Mouse (Mus musculus): ENCODE measurements around the gene Crx.
A peak's percentile ranks its signal among the peaks of the same experiment; 100 is the strongest.
"Not testable (repeated sequence)": the region's sequence is repeated elsewhere in the genome, so short reads cannot be mapped to it uniquely, and the experiment has no call there.

Gene Crx

DNA sequence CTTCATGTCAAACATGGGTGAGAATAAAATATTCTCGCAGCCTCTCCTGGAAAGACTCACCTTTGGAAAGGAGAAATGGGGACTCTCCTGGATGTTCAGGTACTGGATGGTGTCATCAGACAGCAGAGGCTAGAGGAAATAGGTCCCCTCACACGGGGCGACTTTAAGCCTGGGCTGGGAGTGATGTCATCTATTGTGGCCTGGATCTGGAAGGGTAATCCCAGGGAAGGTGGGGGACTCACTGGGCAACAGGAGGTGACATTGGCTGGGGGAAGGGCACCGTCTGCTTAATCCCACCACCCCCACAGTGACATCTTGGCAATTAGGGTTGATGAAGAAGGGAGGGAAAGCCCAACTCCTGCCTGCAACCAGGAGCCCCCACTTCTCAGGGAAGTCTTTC is at the start of gene Crx:
Gene Crx, minus strand, starts transcription at position 213 of the 400 bp plus-strand sequence.
- no peak for DNase-seq

GRCm38 (mm10) chr7:15922220-15922773 is 42.5 kb upstream of the Crx start, which contains the start of gene Selenow:
Selenow (minus strand) TSS chr7:15922402.
- peak; percentile 93 for DNase-seq

GRCm38 (mm10) chr7:15921796-15922195 is 42.0 kb upstream of the Crx start:
- DNase-seq: no peak

- DNase-seq: no peak
Observed at GRCm38 (mm10) chr7:15920645-15921190, 41.0 kb upstream of the Crx start.

DNA sequence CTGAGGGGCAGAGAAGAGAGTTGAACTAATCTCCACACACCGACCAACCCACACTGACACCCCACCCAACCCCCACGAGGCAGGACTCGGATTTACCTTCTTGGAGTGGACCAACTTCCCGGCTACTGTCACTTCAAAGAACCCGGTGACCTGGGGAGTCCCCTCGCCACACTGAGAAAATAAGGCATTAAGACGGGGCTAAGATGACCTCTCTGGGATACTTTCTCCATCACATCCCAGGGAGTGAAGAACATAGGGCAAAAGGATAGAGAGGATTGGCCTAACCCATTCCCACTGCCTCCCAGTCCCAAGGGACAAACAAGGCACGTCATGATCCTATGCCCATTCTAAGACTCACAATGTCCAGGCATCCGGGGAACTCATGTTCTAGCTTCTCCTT is 40.2 kb upstream of the Crx start:
- DNase-seq: no peak

GRCm38 (mm10) chr7:15918371-15918770 is 38.6 kb upstream of the Crx start:
- no peak for DNase-seq

- no peak for DNase-seq
Observed at GRCm38 (mm10) chr7:15916996-15917395, 37.2 kb upstream of the Crx start.

DNA sequence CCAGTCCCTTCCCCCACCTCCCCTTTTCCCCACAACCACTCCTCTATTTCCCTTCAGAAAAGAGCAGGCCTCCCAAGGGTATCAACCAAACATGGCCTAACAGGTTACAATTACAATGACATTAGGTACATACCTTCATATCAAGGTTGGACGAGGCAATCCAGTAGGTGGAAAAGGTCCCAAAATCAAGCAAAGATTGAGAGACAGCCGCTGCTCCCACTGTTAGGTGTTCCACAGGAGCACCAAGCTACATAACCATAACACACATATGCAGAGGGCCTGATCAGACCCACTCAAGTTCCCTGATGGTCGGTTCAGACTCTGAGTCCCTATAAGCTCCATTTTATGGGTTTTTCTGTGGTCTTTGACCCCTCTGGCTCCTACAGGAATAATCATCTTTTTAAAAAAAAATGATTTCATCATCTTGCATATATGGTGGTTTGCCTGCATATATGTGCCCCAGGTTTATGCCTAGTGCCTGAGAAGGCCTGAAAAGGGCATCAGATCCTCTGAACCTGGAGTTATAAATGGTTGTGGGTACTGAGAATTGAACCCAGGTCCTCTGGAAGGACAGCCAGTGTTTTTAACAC is 36.5 kb upstream of the Crx start:
- DNase-seq: no peak

- DNase-seq: not testable (repeated sequence)
Observed at GRCm38 (mm10) chr7:15915695-15916094, 35.9 kb upstream of the Crx start.

DNA sequence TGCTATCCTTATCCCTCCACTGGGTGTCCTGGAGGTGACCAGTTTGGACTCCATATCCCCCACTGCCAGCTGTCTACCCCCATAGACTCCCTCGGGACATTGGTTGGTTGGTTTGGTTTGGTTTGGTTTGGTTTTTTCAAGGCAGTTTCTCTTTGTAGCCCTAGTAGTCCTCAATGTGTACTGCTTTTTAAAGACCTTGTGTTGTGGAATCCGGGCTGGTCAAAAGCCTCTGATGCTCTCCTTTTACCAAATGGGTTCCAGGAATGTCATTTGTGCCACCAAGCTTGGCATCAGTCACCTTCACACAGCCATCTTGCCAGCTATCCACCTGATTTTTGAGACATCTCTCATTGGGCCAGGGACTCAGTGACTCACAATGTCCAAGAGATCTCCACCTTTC is 35.0 kb upstream of the Crx start:
- DNase-seq: no peak

GRCm38 (mm10) chr7:15914252-15914651 is 34.5 kb upstream of the Crx start:
- no peak for DNase-seq

DNA sequence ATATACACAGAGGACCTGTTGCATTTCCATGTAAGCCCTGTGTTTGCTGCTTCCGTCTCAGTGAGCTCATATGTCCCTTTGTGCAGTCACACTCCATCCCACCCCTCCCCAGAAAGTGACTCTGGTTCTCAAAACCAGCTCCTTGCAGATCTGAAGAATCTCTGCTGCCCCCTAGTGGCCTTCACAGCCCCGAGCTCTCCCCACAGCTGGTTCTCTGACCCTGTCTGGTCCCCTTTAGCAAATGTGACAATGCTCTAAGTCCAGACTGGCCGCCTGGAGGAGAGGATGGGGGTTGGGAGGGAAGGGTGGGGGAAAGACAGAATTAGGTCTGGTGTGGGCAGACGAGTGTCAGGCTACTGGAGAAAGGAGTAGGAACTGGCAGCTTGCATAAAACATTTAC is 32.4 kb upstream of the Crx start:
- peak; percentile 60 for DNase-seq

GRCm38 (mm10) chr7:15910521-15910920 is 30.8 kb upstream of the Crx start:
- DNase-seq: no peak

- no peak for DNase-seq
Observed at GRCm38 (mm10) chr7:15907971-15908590, 28.3 kb upstream of the Crx start.

DNA sequence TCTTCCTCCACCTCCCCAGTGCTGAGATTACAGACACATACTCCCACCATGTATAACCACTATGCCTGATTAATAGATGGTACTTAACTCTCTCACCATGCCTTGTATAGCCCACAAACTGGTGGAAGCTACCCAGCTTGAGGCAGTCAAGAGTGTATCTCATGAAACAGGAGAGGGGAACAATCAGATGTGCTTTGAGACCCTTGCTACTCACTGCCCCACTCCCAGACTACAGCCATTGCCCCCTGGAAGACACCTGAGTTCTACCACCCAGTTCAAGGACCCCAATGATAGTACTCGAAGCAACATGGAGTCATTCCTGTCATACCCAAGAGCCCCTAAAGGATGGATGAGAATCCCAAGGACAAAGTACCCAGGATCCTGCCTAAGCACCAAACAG is 26.8 kb upstream of the Crx start:
- DNase-seq: no peak

DNA sequence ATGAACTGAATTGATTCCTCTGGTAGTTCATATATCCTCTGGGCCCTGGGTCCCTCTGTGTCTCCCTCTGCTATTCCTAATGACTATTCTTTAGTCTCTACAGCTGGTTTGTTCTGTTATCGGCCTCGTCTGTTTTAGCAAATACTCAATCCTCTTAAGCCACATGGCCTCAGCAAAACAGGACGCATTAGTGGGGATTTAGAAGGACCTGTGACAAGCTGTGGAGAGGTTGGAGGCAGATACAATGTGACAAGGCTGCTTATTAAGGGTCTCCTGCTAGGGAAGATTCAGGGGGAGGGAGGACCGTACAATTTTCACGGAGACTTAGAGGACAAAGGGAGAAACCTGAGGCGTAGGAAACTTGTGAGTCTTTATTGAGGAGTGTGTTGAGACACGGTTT is 26.1 kb upstream of the Crx start:
- DNase-seq: no peak

DNA sequence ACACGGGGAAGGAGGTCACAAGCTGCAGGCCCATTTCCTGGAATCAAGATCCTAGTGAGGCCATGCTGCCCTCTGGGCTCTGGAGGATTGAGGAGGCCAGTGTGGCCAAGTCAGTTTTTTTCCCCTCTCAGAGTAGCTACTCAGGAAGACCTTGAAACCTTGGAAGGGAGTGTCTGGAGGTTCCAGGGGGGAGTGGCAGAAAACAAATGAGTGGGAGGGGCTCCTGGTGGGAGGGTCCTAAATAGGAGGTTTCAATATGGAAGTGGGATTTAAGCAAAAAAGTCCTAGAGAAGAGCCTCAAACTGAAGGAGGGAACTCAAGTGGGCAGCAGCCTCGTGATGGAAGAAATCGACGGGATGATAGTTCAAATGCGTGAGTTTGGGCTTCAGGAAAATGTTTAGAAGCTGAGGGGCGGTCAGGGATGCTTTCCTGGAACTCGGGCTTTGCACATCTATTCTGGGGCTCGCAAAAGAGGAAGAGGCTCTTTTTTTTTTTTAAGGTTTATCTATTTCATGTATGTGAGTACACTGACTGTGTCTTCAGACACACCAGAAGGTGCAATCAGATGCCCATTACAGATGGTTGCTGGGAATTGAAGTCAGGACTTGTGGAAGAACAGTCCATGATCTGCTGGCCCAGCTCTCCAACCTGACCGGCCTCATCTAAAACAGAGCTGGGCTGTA is 21.7 kb upstream of the Crx start:
- DNase-seq: no peak

DNA sequence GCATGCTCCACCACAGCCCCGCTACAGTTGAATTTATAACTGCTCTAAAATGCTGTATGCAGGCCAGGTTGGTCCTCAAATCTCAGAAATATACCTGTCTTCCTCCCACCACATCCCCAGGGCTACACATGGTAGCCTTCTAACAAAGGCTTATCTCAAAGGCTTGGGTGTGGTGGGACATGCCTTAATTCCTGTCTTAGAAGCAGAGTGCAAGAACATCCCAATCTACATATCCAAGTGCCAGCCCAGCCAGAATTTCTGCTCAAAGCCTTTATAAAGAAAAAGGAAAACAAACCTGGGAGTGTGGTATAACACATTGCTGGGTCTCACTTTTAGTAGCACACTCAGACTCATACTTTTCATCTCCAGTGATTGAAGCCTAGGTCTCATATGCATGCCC is 14.5 kb upstream of the Crx start:
- DNase-seq: no peak

GRCm38 (mm10) chr7:15884127-15884526 is 4.4 kb upstream of the Crx start:
- no peak for DNase-seq

GRCm38 (mm10) chr7:15882317-15882716 is 2.5 kb upstream of the Crx start, which contains the start of gene Crxos:
Crxos (plus strand) TSS chr7:15882617.
- DNase-seq: no peak

GRCm38 (mm10) chr7:15881831-15882230 is 2.1 kb upstream of the Crx start:
- DNase-seq: no peak

DNA sequence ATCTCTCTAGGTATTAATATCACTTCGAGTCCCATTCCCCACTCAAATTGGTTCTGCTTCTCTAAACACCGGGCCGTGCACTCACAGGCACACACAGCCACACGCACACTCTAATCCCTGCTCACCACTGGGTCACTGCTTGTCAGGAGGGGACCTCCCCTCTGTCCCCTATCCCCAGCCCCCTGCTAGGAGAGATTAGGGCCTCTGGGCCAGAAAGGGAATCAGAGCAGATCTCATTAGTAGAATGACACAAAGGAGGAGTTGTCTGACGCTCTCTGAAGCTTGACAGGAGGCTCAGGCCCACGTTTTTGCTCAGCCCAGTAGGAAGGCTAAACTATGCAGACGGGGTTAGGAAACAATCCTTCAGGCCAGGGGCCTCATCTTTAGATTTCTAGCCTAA is 1.6 kb upstream of the Crx start:
- no peak for DNase-seq

- DNase-seq: no peak
Observed at GRCm38 (mm10) chr7:15864104-15864503, 15.7 kb downstream of the Crx start.

DNA sequence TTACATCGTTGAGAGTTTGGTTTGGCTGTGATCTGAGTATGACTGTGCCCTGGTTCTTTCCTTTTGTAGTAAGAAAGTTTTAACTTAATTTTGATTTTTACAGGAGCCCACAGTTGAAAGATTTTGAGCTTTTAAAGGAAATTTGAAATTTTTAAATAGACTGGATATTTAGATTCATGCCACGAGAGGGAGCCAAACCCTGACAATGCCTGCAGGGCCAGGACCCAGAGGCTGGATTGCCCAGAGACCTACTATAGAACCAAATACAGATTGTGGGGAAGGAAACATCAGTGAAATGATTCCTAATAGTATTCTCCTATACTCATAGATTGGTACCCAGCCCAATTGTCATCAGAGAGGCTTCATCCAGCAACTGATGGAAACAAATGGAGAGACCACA is 20.1 kb downstream of the Crx start:
- DNase-seq: no peak

Data from cerebellum, adult 9-10 months (tissue).